Mouse (Mus musculus): ENCODE results near the gene Olfr312.

- TF ChIP-seq GATA1 (IDR thresholded peaks at IDR 0.05; ENCODE audit: borderline replicate concordance, low read length) (no peak), FLI1 (IDR thresholded peaks at IDR 0.05; ENCODE audit: low read length) (no peak)
Measured at GRCm38 (mm10) chr11:58787651-58788050, 41.4 kb upstream of the Olfr312 start.

Data from megakaryocyte, embryonic 14.5 days (primary cell).